Comparison of ENCODE assay signal across 8 mouse cellular contexts in genomic region chr7:44548497-44549087, GRCm38 (mm10). TPM values are rescaled to one million over a fixed set of nuclear protein-coding genes. Genes with fewer than 3 reads are reported as not detected.
DNase-seq lines count a peak whose midpoint lies in the region; ATAC-seq and TF ChIP-seq lines count a peak whose summit lies in the region.

TSS of gene Pold1 (minus strand) at chr7:44548849.

- peak; percentile 99 for DNase-seq in 3134 (ENCODE audit: extremely low read depth, insufficient read length, low spot score)
- peak; percentile 100 for DNase-seq in adrenal gland, postnatal 36 days
- DNase-seq in heart, adult 18-20 months: peak; percentile 99 to 100
- DNase-seq in kidney, adult 2 months: peak; percentile 100
- DNase-seq in spleen, adult 2 months (ENCODE audit: low read depth in 1 of 2, low spot score in 2 of 2): peak; percentile 99 to 100

- peak within 1 kb of the TSS; percentile 86 for H3K27ac ChIP-seq in embryonic facial prominence, embryonic 13.5 days
- no peak within 1 kb of the TSS for H3K27ac ChIP-seq in kidney, adult 2 months (ENCODE audit: insufficient read depth, low read depth, low read length)
- H3K27ac ChIP-seq in limb, embryonic 12.5 days: peak within 1 kb of the TSS; percentile 82
- H3K27ac ChIP-seq in midbrain, embryonic 15.5 days: peak within 1 kb of the TSS; percentile 72
- peak within 1 kb of the TSS; percentile 84 for H3K27ac ChIP-seq in spleen, adult 2 months (ENCODE audit: insufficient read depth, low read length)

- peaks cover 37% of the 10 kb centered on the region for H3K36me3 ChIP-seq in embryonic facial prominence, embryonic 13.5 days
- peaks cover 6% of the 10 kb centered on the region for H3K36me3 ChIP-seq in kidney, adult 2 months (ENCODE audit: control insufficient read depth, insufficient read depth, low read length)
- peaks cover 42% of the 10 kb centered on the region for H3K36me3 ChIP-seq in limb, embryonic 12.5 days
- H3K36me3 ChIP-seq in midbrain, embryonic 15.5 days (replicated peaks): peaks cover 11% of the 10 kb centered on the region; the same call in 1 of the 2 replicates
- H3K36me3 ChIP-seq in spleen, adult 2 months (ENCODE audit: control insufficient read depth, insufficient read depth, low read length): peaks cover 29% of the 10 kb centered on the region

- WGBS in embryonic facial prominence, embryonic 13.5 days: under 1% methylated on average over 43 of the region's 43 CpGs
- WGBS in kidney, adult 2 months: under 1% methylated on average over 43 of the region's 43 CpGs
- WGBS in limb, embryonic 12.5 days: 0% methylated on average over 43 of the region's 43 CpGs
- under 1% methylated on average over 43 of the region's 43 CpGs for WGBS in midbrain, embryonic 15.5 days
- WGBS in spleen, adult 2 months: under 1% methylated on average over 43 of the region's 43 CpGs

- TF ChIP-seq POLR2A in kidney, adult 2 months (IDR thresholded peaks at IDR 0.05; ENCODE audit: low read depth, low read length): no peak
- 0 out of 2 replicates have a peak, but pooled peaks have one; percentile 28 for TF ChIP-seq POLR2A in spleen, adult 2 months (IDR thresholded peaks at IDR 0.05; ENCODE audit: low read depth, low read length)

- peak; percentile 91 for ATAC-seq in embryonic facial prominence, embryonic 13.5 days (ENCODE audit: insufficient number of reproducible peaks, insufficient read depth, low FRiP score, low TSS enrichment, low read depth)
- peak; percentile 91 for ATAC-seq in limb, embryonic 12.5 days (ENCODE audit: insufficient number of reproducible peaks, insufficient read depth, low FRiP score, low TSS enrichment, low read depth)
- peak; percentile 90 for ATAC-seq in midbrain, embryonic 15.5 days (replicated peaks)

- H3K4me3 ChIP-seq in embryonic facial prominence, embryonic 13.5 days: peak within 1 kb of the TSS; percentile 71
- peak within 1 kb of the TSS; percentile 68 for H3K4me3 ChIP-seq in kidney, adult 2 months (ENCODE audit: insufficient read depth, low read depth, low read length)
- H3K4me3 ChIP-seq in limb, embryonic 12.5 days (replicated peaks): peak within 1 kb of the TSS; percentile 68
- H3K4me3 ChIP-seq in midbrain, embryonic 15.5 days: peak within 1 kb of the TSS; percentile 51
- peak within 1 kb of the TSS; percentile 89 for H3K4me3 ChIP-seq in spleen, adult 2 months (ENCODE audit: extremely low read depth, insufficient read depth, insufficient read length)

- H3K9me3 ChIP-seq in embryonic facial prominence, embryonic 13.5 days: no peaks in the 10 kb centered on the region; the same call in 1 of the 2 replicates
- H3K9me3 ChIP-seq in limb, embryonic 12.5 days: peaks cover 8% of the 10 kb centered on the region; the same call in 1 of the 2 replicates
- H3K9me3 ChIP-seq in midbrain, embryonic 15.5 days: no peaks in the 10 kb centered on the region

- peak within 1 kb of the TSS; percentile 84 for H3K4me2 ChIP-seq in embryonic facial prominence, embryonic 13.5 days
- H3K4me2 ChIP-seq in limb, embryonic 12.5 days: peak within 1 kb of the TSS; percentile 76
- peak within 1 kb of the TSS; percentile 95 for H3K4me2 ChIP-seq in midbrain, embryonic 15.5 days

- H3K4me1 ChIP-seq in embryonic facial prominence, embryonic 13.5 days: peaks cover 25% of the 10 kb centered on the region
- 0 out of 2 replicates have a peak, but pooled peaks cover 7% of the 10 kb centered on the region for H3K4me1 ChIP-seq in kidney, adult 2 months (ENCODE audit: control insufficient read depth, insufficient read depth, low read length)
- peaks cover 22% of the 10 kb centered on the region for H3K4me1 ChIP-seq in limb, embryonic 12.5 days (replicated peaks)
- H3K4me1 ChIP-seq in midbrain, embryonic 15.5 days: peaks cover 21% of the 10 kb centered on the region
- H3K4me1 ChIP-seq in spleen, adult 2 months (ENCODE audit: control insufficient read depth, insufficient read depth, insufficient read length): peaks cover 12% of the 10 kb centered on the region

- peak; percentile 90 for TF ChIP-seq CTCF in kidney, adult 2 months (conservative IDR thresholded peaks at IDR 0.05; ENCODE audit: insufficient read depth, insufficient read length, low read depth, low read length)
- peak; percentile 96 for TF ChIP-seq CTCF in spleen, adult 2 months (IDR thresholded peaks at IDR 0.05; ENCODE audit: extremely low read depth, insufficient read depth, insufficient read length, insufficient replicate concordance)

- H3K9ac ChIP-seq in embryonic facial prominence, embryonic 13.5 days: peak within 1 kb of the TSS; percentile 78
- H3K9ac ChIP-seq in limb, embryonic 12.5 days (replicated peaks): peak within 1 kb of the TSS; percentile 68
- peak within 1 kb of the TSS; percentile 36 for H3K9ac ChIP-seq in midbrain, embryonic 15.5 days

- H3K27me3 ChIP-seq in embryonic facial prominence, embryonic 13.5 days: no peaks in the 10 kb centered on the region
- no peaks in the 10 kb centered on the region for H3K27me3 ChIP-seq in kidney, adult 2 months (replicated peaks; ENCODE audit: control insufficient read depth, insufficient read depth, low read length)
- no peaks in the 10 kb centered on the region for H3K27me3 ChIP-seq in limb, embryonic 12.5 days
- no peaks in the 10 kb centered on the region for H3K27me3 ChIP-seq in midbrain, embryonic 15.5 days (replicated peaks)
- H3K27me3 ChIP-seq in spleen, adult 2 months (ENCODE audit: control insufficient read depth, insufficient read depth, low read length): no peaks in the 10 kb centered on the region

RNA-seq across cellular contexts. Expression of gene Pold1, which starts in this region (rescaled TPM):
- 10 to 100 TPM; 12.6 to 17.0 TPM for total RNA-seq in adrenal gland, postnatal 36 days (2021)
- polyA plus RNA-seq in embryonic facial prominence, embryonic 13.5 days (2015; fragmentation: Nextera tagmentation; extraction: Ambion mirVana): 94.4 and 104 TPM in 2 replicates
- total RNA-seq in heart, adult 18-20 months (2021): 10 to 100 TPM; 12.6 to 16.2 TPM
- polyA plus RNA-seq in kidney, adult 2 months (2012; rRNA removed): 12.7 and 14.2 TPM in 2 replicates
- polyA plus RNA-seq in limb, embryonic 12.5 days (2016; fragmentation: Nextera tagmentation; extraction: Ambion mirVana): 132 and 140 TPM in 2 replicates
- polyA plus RNA-seq in midbrain, embryonic 15.5 days (2015; fragmentation: Nextera tagmentation; extraction: Ambion mirVana): 23.8 and 25.3 TPM in 2 replicates
- polyA plus RNA-seq in spleen, adult 2 months (2012; rRNA removed): 118 and 121 TPM in 2 replicates
